Mouse (Mus musculus): ENCODE data around the gene Rab3b. TPM values are rescaled to one million over a fixed set of nuclear protein-coding genes. Genes with fewer than 3 reads are reported as not detected.

The Rab3b gene
- polyA plus RNA-seq, 1 experiment from 2014 or later = 20.8 TPM

DNA sequence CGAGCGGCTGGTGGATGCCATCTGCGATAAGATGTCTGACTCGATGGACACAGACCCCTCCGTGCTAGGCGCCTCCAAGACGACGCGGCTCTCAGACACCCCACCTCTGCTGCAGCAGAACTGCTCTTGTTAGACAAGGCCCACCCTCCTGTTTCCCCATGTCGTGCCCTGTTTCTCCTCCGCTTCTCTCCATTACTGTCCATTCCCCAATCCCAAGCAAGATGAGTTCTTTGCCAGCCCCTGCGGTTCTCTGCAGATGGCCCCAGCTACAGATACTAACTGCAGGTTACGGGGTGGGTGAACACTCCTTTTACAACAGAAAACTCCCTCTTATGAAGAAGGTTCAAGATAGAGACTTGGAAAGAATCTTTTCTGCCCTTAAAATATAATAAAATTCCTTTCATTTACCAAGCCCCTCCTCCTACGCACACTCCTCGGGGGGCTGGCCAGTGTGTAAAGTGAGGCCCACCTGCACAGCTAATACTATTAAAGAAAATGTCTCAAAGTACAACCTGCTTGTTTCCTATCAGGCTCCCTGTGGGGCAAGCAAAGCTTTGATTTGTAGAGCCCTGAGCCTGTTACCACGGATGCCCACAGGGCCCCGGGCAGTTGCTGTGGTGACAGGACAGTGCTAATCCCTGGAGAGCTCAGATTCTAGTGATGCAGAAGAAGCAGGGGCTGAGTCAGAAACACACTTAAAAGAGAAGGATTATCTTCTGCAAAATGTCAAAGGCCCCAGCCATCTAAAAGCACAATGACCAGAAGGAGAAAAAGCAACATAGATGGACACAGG lies 62.0 kb downstream of the Rab3b start:
- Histone ChIP-seq H3K36me3 (replicated peaks) (no peaks in the 10 kb centered on the region), H3K9me3 (no peaks in the 10 kb centered on the region), H3K27ac (replicated peaks) (no peak overlapping the region), H3K4me1 (peaks cover 7% of the 10 kb centered on the region), H3K27me3 (replicated peaks; ENCODE audit: low read depth, poor library complexity, severe bottlenecking) (no peaks in the 10 kb centered on the region), H3K4me3 (no peak overlapping the region)
- 79% methylated on average over 17 of the region's 17 CpGs for WGBS
- DNase-seq (ENCODE audit: low spot score) = no peak

DNA sequence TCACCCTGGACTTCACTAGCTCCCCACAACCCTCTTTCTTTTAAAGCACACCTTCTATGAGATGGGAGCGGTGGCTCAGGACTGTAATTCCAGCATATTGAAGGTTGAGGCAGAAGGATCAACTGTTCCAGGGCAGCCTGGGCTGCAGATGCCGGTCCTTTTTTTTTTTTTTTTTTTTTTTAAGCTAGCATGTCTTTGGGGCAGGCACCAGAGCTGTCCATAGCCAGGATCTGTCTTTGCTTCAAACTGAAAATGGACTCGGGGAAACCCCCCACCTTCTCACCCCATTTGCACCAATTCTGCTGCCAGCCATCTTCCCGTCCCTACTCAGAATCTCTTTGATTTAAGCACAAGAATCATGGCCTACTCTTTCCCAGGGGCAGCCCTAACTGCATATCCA lies 63.3 kb downstream of the Rab3b start:
- Histone ChIP-seq H3K36me3 (replicated peaks) (no peaks in the 10 kb centered on the region), H3K27me3 (replicated peaks; ENCODE audit: low read depth, poor library complexity, severe bottlenecking) (no peaks in the 10 kb centered on the region), H3K4me3 (no peak overlapping the region), H3K9me3 (no peaks in the 10 kb centered on the region), H3K27ac (replicated peaks) (no peak overlapping the region), H3K4me1 (peaks cover 7% of the 10 kb centered on the region)
- DNase-seq (ENCODE audit: low spot score) = no peak
- 90% methylated on average over 4 of the region's 4 CpGs for WGBS

DNA sequence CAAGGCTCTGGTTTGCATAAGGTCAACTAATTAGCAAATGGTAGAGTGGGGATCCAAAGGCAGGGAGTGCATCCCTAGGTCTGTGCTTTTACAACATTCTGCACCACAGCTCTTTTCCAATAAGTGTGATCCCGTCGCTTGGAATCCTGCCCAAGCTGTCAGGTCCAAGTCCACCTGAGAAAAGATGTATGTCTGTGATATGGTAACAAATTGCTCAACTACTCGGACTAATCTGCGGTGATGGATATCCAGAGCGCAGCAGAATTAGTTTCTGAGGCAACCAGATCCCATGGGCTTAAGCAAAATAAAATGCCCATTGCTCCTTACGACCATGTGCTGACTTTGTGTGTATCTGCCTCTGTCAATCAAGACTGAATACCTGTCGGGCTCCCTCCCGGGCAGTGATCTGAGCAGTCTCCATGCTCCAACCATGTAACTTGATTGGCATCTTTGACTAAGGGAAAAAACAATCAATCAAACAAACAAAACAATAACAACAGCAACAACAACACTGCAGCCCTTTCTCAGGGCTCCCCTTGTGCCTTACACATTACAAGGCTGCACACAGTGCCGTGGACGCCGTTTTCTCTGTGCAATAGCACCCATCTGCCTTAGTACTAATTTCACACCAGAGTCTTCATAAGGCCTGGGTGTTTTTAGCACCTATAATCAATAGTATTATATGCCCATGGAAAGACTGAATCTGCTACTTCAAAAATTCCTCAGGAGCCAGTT lies 64.3 kb downstream of the Rab3b start:
- WGBS = 89% methylated on average over 11 of the region's 11 CpGs
- H3K27me3 ChIP-seq (replicated peaks; ENCODE audit: low read depth, poor library complexity, severe bottlenecking) = no peaks in the 10 kb centered on the region

DNA sequence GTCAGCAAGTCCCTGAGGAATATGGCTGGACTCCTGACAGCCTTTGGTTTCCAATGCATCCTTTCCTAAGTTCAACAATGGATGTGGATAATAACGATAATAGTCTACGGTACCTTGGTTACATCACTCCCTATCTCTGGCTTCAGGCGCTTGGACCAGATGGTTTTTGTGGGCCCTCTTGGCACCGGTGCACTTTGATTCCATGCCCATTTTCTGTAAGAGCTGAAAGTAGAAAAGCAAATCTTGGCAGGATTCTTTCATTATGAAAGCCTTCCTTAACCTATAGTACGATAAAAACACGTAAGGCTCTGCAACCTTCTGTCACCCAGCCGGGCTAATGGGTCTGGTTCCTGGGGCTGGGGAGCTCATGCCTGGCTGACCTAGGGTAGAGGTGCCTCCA lies 70.3 kb downstream of the Rab3b start:
- no peaks in the 10 kb centered on the region for H3K9me3 ChIP-seq
- 94% methylated on average over 7 of the region's 7 CpGs for WGBS
- H3K27ac ChIP-seq (replicated peaks) = no peak overlapping the region
- no peaks in the 10 kb centered on the region for H3K4me1 ChIP-seq
- no peaks in the 10 kb centered on the region for H3K36me3 ChIP-seq (replicated peaks)
- DNase-seq (ENCODE audit: low spot score) = no peak
- H3K27me3 ChIP-seq (replicated peaks; ENCODE audit: low read depth, poor library complexity, severe bottlenecking) = no peaks in the 10 kb centered on the region
- H3K4me3 ChIP-seq = no peak overlapping the region

More for the DNA sequence above, 64.3 kb downstream of the Rab3b start:
- H3K4me3 ChIP-seq = no peak overlapping the region
- H3K36me3 ChIP-seq (replicated peaks) = no peaks in the 10 kb centered on the region
- no peak overlapping the region for H3K27ac ChIP-seq (replicated peaks)
- no peak for DNase-seq (ENCODE audit: low spot score)
- H3K9me3 ChIP-seq = no peaks in the 10 kb centered on the region
- peaks cover 7% of the 10 kb centered on the region for H3K4me1 ChIP-seq

GRCm38 (mm10) chr4:108950201-108950600 lies 71.3 kb downstream of the Rab3b start:
- DNase-seq (ENCODE audit: low spot score) = no peak
- Histone ChIP-seq H3K36me3 (replicated peaks) (no peaks in the 10 kb centered on the region), H3K4me1 (no peaks in the 10 kb centered on the region), H3K27ac (replicated peaks) (no peak overlapping the region), H3K9me3 (no peaks in the 10 kb centered on the region), H3K27me3 (replicated peaks; ENCODE audit: low read depth, poor library complexity, severe bottlenecking) (no peaks in the 10 kb centered on the region), H3K4me3 (no peak overlapping the region)
- WGBS = 97% methylated on average over 1 of the region's 1 CpGs

GRCm38 (mm10) chr4:108951663-108952062 lies 72.8 kb downstream of the Rab3b start:
- DNase-seq (ENCODE audit: low spot score) = no peak
- H3K9me3 ChIP-seq = no peaks in the 10 kb centered on the region
- no peaks in the 10 kb centered on the region for H3K4me1 ChIP-seq
- WGBS = 89% methylated on average over 4 of the region's 4 CpGs
- no peak overlapping the region for H3K27ac ChIP-seq (replicated peaks)
- no peaks in the 10 kb centered on the region for H3K27me3 ChIP-seq (replicated peaks; ENCODE audit: low read depth, poor library complexity, severe bottlenecking)
- H3K36me3 ChIP-seq (replicated peaks) = no peaks in the 10 kb centered on the region
- no peak overlapping the region for H3K4me3 ChIP-seq

DNA sequence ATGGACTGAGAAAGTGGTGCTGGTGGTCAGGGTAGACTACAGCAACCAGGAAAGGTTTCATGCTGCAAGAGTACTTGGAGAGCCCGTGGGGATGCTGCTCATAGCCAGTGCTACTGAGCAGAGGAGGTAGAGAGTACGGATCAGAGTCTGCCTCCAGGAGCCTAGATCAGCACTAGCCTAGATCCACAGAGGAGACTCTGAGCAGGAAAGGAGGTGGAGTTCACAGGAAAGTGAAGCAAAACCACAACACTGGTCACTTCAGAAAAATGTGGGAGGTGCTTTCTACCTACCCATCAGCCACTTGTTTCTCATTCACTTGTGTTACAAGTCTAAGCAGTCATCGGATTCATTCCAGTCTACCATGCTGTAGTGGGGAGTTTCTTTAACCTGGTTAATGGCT lies 80.8 kb downstream of the Rab3b start:
- Histone ChIP-seq H3K27ac (replicated peaks) (no peak overlapping the region), H3K4me3 (no peak overlapping the region), H3K9me3 (no peaks in the 10 kb centered on the region), H3K27me3 (replicated peaks; ENCODE audit: low read depth, poor library complexity, severe bottlenecking) (no peaks in the 10 kb centered on the region), H3K36me3 (replicated peaks) (no peaks in the 10 kb centered on the region), H3K4me1 (no peaks in the 10 kb centered on the region)
- no peak for DNase-seq (ENCODE audit: low spot score)
- WGBS = 88% methylated on average over 3 of the region's 3 CpGs

DNA sequence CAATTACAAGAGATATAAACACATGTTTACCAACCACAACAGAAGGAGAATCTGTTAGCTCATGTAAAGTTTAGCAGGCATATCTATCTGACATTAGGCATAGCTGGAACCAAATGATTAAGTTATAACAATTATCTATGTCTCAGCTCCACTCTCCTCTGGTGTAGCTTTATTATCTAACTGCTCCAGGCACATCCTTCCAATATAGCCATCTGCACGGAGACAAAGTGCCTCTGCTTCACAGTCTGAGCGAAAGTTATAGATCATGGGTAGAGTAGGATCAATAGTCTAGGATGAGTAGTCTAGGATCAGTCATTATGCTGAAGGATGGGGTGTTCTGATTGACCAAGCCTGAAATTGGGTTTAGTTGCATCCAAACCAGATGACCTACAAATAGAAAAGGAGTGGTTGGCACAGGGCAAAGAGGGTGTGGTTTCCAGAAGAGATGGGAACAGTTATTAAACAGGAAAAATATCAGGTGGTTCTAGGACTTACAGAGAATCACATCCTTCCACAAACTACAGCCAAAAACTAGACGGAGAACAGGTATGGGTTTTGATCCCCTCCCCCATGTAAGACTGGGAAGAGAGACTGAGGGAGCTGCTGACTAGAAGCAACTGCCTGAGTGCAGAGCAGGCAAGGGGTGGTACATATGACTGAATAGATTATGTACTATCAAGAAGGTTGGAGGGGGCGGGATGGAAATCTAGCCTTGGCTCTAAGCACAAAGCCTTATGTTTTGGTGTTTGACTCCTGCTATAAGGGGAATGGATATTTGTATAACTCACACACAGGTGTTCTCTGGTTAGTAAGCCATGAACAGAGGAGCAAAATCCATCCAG lies 82.0 kb downstream of the Rab3b start:
- no peak overlapping the region for H3K4me3 ChIP-seq
- 90% methylated on average over 4 of the region's 4 CpGs for WGBS
- H3K4me1 ChIP-seq = no peaks in the 10 kb centered on the region
- DNase-seq (ENCODE audit: low spot score) = no peak
- H3K27ac ChIP-seq (replicated peaks) = no peak overlapping the region
- H3K36me3 ChIP-seq (replicated peaks) = no peaks in the 10 kb centered on the region
- no peaks in the 10 kb centered on the region for H3K9me3 ChIP-seq
- H3K27me3 ChIP-seq (replicated peaks; ENCODE audit: low read depth, poor library complexity, severe bottlenecking) = no peaks in the 10 kb centered on the region

GRCm38 (mm10) chr4:108963017-108963416 lies 84.2 kb downstream of the Rab3b start:
- Histone ChIP-seq H3K27me3 (replicated peaks; ENCODE audit: low read depth, poor library complexity, severe bottlenecking) (no peaks in the 10 kb centered on the region), H3K4me1 (no peaks in the 10 kb centered on the region), H3K9me3 (no peaks in the 10 kb centered on the region), H3K27ac (replicated peaks) (no peak overlapping the region), H3K36me3 (replicated peaks) (no peaks in the 10 kb centered on the region), H3K4me3 (no peak overlapping the region)
- DNase-seq (ENCODE audit: low spot score) = no peak
- 88% methylated on average over 6 of the region's 6 CpGs for WGBS

GRCm38 (mm10) chr4:108969517-108969916 lies 90.7 kb downstream of the Rab3b start:
- no peaks in the 10 kb centered on the region for H3K36me3 ChIP-seq (replicated peaks)
- H3K4me3 ChIP-seq = no peak overlapping the region
- no peaks in the 10 kb centered on the region for H3K27me3 ChIP-seq (replicated peaks; ENCODE audit: low read depth, poor library complexity, severe bottlenecking)
- H3K27ac ChIP-seq (replicated peaks) = no peak overlapping the region
- 86% methylated on average over 3 of the region's 3 CpGs for WGBS
- H3K9me3 ChIP-seq = no peaks in the 10 kb centered on the region
- H3K4me1 ChIP-seq = peaks cover 5% of the 10 kb centered on the region
- DNase-seq (ENCODE audit: low spot score) = no peak

DNA sequence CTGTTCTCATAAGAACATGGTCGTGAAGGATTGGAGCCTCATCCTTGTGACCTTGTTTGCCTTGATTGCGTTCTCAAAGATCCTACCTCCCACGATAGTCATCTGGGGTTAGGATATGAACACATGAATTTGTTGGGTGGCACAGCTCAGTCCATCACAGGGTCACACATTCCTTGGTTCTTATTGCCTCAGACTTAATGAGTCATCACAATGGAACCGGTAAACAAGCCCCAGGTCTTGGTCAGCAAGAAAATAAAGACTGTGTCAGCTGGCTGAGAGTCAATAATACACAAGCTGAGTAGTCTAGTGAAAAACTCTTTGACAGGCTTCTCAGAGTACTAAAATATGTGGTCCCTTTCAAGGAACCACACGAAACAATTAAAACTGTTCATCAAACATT lies 92.2 kb downstream of the Rab3b start:
- H3K4me3 ChIP-seq = no peak overlapping the region
- H3K36me3 ChIP-seq (replicated peaks) = no peaks in the 10 kb centered on the region
- no peaks in the 10 kb centered on the region for H3K27me3 ChIP-seq (replicated peaks; ENCODE audit: low read depth, poor library complexity, severe bottlenecking)
- no peak for DNase-seq (ENCODE audit: low spot score)
- no peaks in the 10 kb centered on the region for H3K9me3 ChIP-seq
- WGBS = 77% methylated on average over 5 of the region's 5 CpGs
- H3K4me1 ChIP-seq = peaks cover 5% of the 10 kb centered on the region
- H3K27ac ChIP-seq (replicated peaks) = no peak overlapping the region

GRCm38 (mm10) chr4:108976458-108977071 lies 97.7 kb downstream of the Rab3b start:
- peak; percentile 25 for DNase-seq (ENCODE audit: low spot score)
- Histone ChIP-seq H3K27me3 (replicated peaks; ENCODE audit: low read depth, poor library complexity, severe bottlenecking) (no peaks in the 10 kb centered on the region), H3K9me3 (no peaks in the 10 kb centered on the region), H3K4me3 (no peak overlapping the region), H3K27ac (replicated peaks) (no peak overlapping the region), H3K36me3 (replicated peaks) (no peaks in the 10 kb centered on the region), H3K4me1 (peaks cover 1% of the 10 kb centered on the region)
- 46% methylated on average over 6 of the region's 6 CpGs for WGBS
